Mouse (Mus musculus) erythroblast, embryonic 14.5 days (primary cell): ENCODE data around the gene C130026I21Rik.
"Not testable (repeated sequence)": the region's sequence is repeated elsewhere in the genome, so short reads cannot be mapped to it uniquely, and the experiment has no call there.

ENCODE experiments used
- GATA1 ChIP-seq: IDR thresholded peaks from 2 replicates; pipeline ENCODE4 v1.6.1; 2012; ENCODE audit warnings: low read length, inconsistent platforms, mixed read lengths
- TAL1 ChIP-seq: IDR thresholded peaks from 3 replicates; pipeline ENCODE4 v1.6.1; 2012; ENCODE audit warnings: low read length, inconsistent platforms, mixed read lengths

DNA sequence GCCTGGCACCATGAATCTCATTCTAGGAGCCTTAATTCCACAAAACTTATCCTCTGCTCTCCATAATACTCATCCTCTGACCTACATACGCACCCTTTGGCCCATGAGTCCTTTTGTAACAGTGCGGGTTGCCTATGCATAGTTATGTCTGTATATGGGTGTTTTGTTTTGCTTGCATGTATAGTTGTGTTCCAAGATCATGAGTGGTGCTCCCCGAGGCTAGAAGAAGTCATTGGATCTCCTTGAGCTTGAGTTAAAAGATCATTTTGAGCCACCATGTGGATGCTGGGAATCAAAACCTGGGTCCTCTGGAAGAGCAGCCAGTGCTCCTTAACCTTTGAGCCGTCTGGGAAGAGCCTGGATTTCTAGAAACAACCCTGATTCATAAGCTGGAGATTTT is 25.4 kb downstream of the C130026I21Rik start:
- TF ChIP-seq TAL1, GATA1: not testable (repeated sequence)
